Mouse (Mus musculus): ENCODE measurements at regions not wholly inside any gene's neighbourhood (a gene's known extent, or its start where the extent isn't known, plus 50 kb on each side); places are given as distances from the start of the nearest gene placed in this dataset.
A peak's percentile ranks its signal among the peaks of the same experiment; 100 is the strongest.

GRCm38 (mm10) chr2:133020173-133020837 lies 74.6 kb upstream of the Fermt1 start:
- peak; percentile 22 for DNase-seq

GRCm38 (mm10) chr2:133021244-133021643 lies 75.5 kb upstream of the Fermt1 start:
- no peak for DNase-seq

- no peak for DNase-seq
Measured at GRCm38 (mm10) chr2:133027038-133027437, 81.3 kb upstream of the Fermt1 start.

GRCm38 (mm10) chr2:133035421-133035820 lies 89.7 kb upstream of the Fermt1 start:
- DNase-seq: no peak

- no peak for DNase-seq
Measured at GRCm38 (mm10) chr2:133040708-133041107, 95.0 kb upstream of the Fermt1 start.

GRCm38 (mm10) chr2:133077698-133078356 lies 132.1 kb upstream of the Fermt1 start:
- DNase-seq: no peak

- no peak for DNase-seq
Measured at GRCm38 (mm10) chr2:133090976-133091375, 145.3 kb upstream of the Fermt1 start.

- DNase-seq: peak; percentile 25
Measured at GRCm38 (mm10) chr2:133113642-133114041, 167.9 kb upstream of the Fermt1 start.

- no peak for DNase-seq
Measured at GRCm38 (mm10) chr2:133118651-133119050, 172.9 kb upstream of the Fermt1 start.

GRCm38 (mm10) chr2:133125212-133125801 lies 179.6 kb upstream of the Fermt1 start:
- DNase-seq: no peak

GRCm38 (mm10) chr2:133134878-133135277 lies 189.2 kb upstream of the Fermt1 start:
- no peak for DNase-seq

- DNase-seq: no peak
Measured at GRCm38 (mm10) chr2:133138877-133139276, 193.2 kb upstream of the Fermt1 start.

GRCm38 (mm10) chr2:133141341-133142035 lies 195.8 kb upstream of the Fermt1 start:
- no peak for DNase-seq

- no peak for DNase-seq
Measured at GRCm38 (mm10) chr2:133152461-133152860, 206.8 kb upstream of the Fermt1 start.

- DNase-seq: no peak
Measured at GRCm38 (mm10) chr2:133156537-133156936, 210.8 kb upstream of the Fermt1 start.

- DNase-seq: no peak
Measured at GRCm38 (mm10) chr2:133158206-133158605, 212.5 kb upstream of the Fermt1 start.

- DNase-seq: no peak
Measured at GRCm38 (mm10) chr2:133159398-133159797, 213.7 kb upstream of the Fermt1 start.

- no peak for DNase-seq
Measured at GRCm38 (mm10) chr2:133176411-133176810, 230.7 kb upstream of the Fermt1 start.

GRCm38 (mm10) chr2:133181216-133181615 lies 235.5 kb upstream of the Fermt1 start:
- DNase-seq: no peak

- DNase-seq: no peak
Measured at GRCm38 (mm10) chr2:133182920-133183319, 237.2 kb upstream of the Fermt1 start.

GRCm38 (mm10) chr2:133204295-133204866 lies 258.7 kb upstream of the Fermt1 start:
- no peak for DNase-seq

GRCm38 (mm10) chr2:133208498-133208897 lies 262.8 kb upstream of the Fermt1 start:
- no peak for DNase-seq
